Comparison of ENCODE assay signal across 8 mouse cellular contexts in the genomic region with DNA sequence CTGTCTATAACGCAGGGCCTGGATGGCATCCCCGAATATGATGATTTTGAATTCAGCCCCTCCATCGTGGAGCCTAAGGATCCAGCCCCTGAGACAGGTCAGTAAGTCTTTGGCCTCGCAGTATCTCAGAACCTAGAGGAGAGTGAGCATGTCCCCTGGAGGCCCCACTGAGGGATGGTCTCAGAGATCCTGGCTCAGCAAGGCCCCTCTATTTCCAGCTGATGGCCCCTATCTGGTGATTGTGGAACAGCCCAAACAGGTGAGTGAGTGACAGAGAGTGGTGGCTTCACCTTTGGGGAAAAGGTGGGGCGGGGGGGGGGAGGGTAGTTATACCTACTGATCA. TPM values are rescaled to one million over a fixed set of nuclear protein-coding genes. Genes with fewer than 3 reads are reported as not detected.
DNase-seq lines count a peak whose midpoint lies in the region; ATAC-seq and TF ChIP-seq lines count a peak whose summit lies in the region.

No protein-coding gene starts in this region.

- ATAC-seq in embryonic facial prominence, embryonic 14.5 days (ENCODE audit: low read depth), result no peak
- ATAC-seq in hindbrain, embryonic 15.5 days (ENCODE audit: low FRiP score, low read depth), result no peak
- no peak for ATAC-seq in midbrain, embryonic 16.5 days

- H3K9me3 ChIP-seq in embryonic facial prominence, embryonic 14.5 days (ENCODE audit: control insufficient read depth, low read length), result no peaks in the 10 kb centered on the region
- H3K9me3 ChIP-seq in hindbrain, embryonic 15.5 days, result no peaks in the 10 kb centered on the region
- no peaks in the 10 kb centered on the region for H3K9me3 ChIP-seq in midbrain, embryonic 16.5 days (replicated peaks; ENCODE audit: control insufficient read depth, low read length, poor library complexity, severe bottlenecking)

- peak overlapping the region; percentile 96 for H3K4me2 ChIP-seq in embryonic facial prominence, embryonic 14.5 days (ENCODE audit: low read depth, low read length)
- H3K4me2 ChIP-seq in hindbrain, embryonic 15.5 days, result peak overlapping the region; percentile 97
- peak overlapping the region; percentile 80 for H3K4me2 ChIP-seq in midbrain, embryonic 16.5 days (ENCODE audit: low read length)

- WGBS in lung, adult 2 months, result 60% methylated on average over 5 of the region's 5 CpGs
- WGBS in embryonic facial prominence, embryonic 14.5 days, result 59% methylated on average over 5 of the region's 5 CpGs
- 59% methylated on average over 5 of the region's 5 CpGs for WGBS in hindbrain, embryonic 15.5 days
- WGBS in midbrain, embryonic 16.5 days, result 61% methylated on average over 5 of the region's 5 CpGs

- no peak for TF ChIP-seq CTCF in lung, adult 2 months (IDR thresholded peaks at IDR 0.05; ENCODE audit: insufficient read depth, low read length)

- no peak for DNase-seq in lung, adult 2 months
- no peak for DNase-seq in lung, postnatal 36 days
- no peak for DNase-seq in embryonic facial prominence, embryonic 14.5 days (ENCODE audit: low spot score)
- DNase-seq in retina, postnatal 1 day, result no peak
- no peak for DNase-seq in thymus, postnatal 0 days (ENCODE audit: low spot score)
- no peak for DNase-seq in adrenal gland, postnatal 25 days

- peaks cover 20% of the 10 kb centered on the region for H3K36me3 ChIP-seq in embryonic facial prominence, embryonic 14.5 days (ENCODE audit: control insufficient read depth, insufficient read depth, low read length)
- 0 out of 2 replicates have a peak, but pooled peaks cover 6% of the 10 kb centered on the region for H3K36me3 ChIP-seq in hindbrain, embryonic 15.5 days
- H3K36me3 ChIP-seq in midbrain, embryonic 16.5 days (ENCODE audit: control insufficient read depth, insufficient read depth, low read length), result no peaks in the 10 kb centered on the region; the same call in 1 of the 2 replicates

- peaks cover 8% of the 10 kb centered on the region for H3K4me1 ChIP-seq in lung, adult 2 months (ENCODE audit: control insufficient read depth, insufficient read depth, low read length)
- peaks cover 7% of the 10 kb centered on the region for H3K4me1 ChIP-seq in embryonic facial prominence, embryonic 14.5 days (ENCODE audit: control insufficient read depth, insufficient read depth, low read length)
- H3K4me1 ChIP-seq in hindbrain, embryonic 15.5 days (replicated peaks), result peaks cover 22% of the 10 kb centered on the region
- peaks cover 22% of the 10 kb centered on the region for H3K4me1 ChIP-seq in midbrain, embryonic 16.5 days (ENCODE audit: control insufficient read depth, insufficient read depth, low read length)

- TF ChIP-seq POLR2A in lung, adult 2 months (IDR thresholded peaks at IDR 0.05; ENCODE audit: borderline replicate concordance, extremely low read depth, low read depth, low read length), result no peak

- H3K9ac ChIP-seq in embryonic facial prominence, embryonic 14.5 days (ENCODE audit: low read depth, low read length), result peak overlapping the region; percentile 72
- H3K9ac ChIP-seq in hindbrain, embryonic 15.5 days, result 0 out of 2 replicates have a peak overlapping the region, but pooled peaks have one; percentile 32
- no peak overlapping the region for H3K9ac ChIP-seq in midbrain, embryonic 16.5 days (ENCODE audit: low read depth, low read length)

- H3K4me3 ChIP-seq in lung, adult 2 months (replicated peaks; ENCODE audit: extremely low read depth, low read depth, low read length), result peak overlapping the region; percentile 95
- peak overlapping the region; percentile 72 for H3K4me3 ChIP-seq in embryonic facial prominence, embryonic 14.5 days (ENCODE audit: low read depth, low read length)
- H3K4me3 ChIP-seq in hindbrain, embryonic 15.5 days, result peak overlapping the region; percentile 50; the same call in 1 of the 2 replicates
- H3K4me3 ChIP-seq in midbrain, embryonic 16.5 days (ENCODE audit: low read depth, low read length), result no peak overlapping the region

- no peak overlapping the region for H3K27ac ChIP-seq in embryonic facial prominence, embryonic 14.5 days (replicated peaks; ENCODE audit: low read depth, low read length)
- H3K27ac ChIP-seq in hindbrain, embryonic 15.5 days (replicated peaks), result no peak overlapping the region
- H3K27ac ChIP-seq in midbrain, embryonic 16.5 days (ENCODE audit: low read length), result no peak overlapping the region

- peaks cover 13% of the 10 kb centered on the region for H3K27me3 ChIP-seq in embryonic facial prominence, embryonic 14.5 days (replicated peaks; ENCODE audit: control insufficient read depth, insufficient read depth, low read length)
- H3K27me3 ChIP-seq in hindbrain, embryonic 15.5 days, result peaks cover 25% of the 10 kb centered on the region
- peaks cover 29% of the 10 kb centered on the region for H3K27me3 ChIP-seq in midbrain, embryonic 16.5 days (ENCODE audit: control insufficient read depth, insufficient read depth, low read depth, low read length)

RNA-seq across cellular contexts. Expression of a gene that starts 2.1 kb away (rescaled TPM):
- polyA plus RNA-seq in lung, adult 2 months (2012; rRNA removed), result 56.5 and 60.6 TPM in 2 replicates
- polyA plus RNA-seq in embryonic facial prominence, embryonic 14.5 days (2014; fragmentation: Nextera tagmentation; extraction: Ambion mirVana), result 10.7 and 11.6 TPM in 2 replicates
- polyA plus RNA-seq in hindbrain, embryonic 15.5 days (2015; fragmentation: Nextera tagmentation; extraction: Ambion mirVana), result 2.8 and 3.3 TPM in 2 replicates
- polyA plus RNA-seq in midbrain, embryonic 16.5 days (2015; fragmentation: Nextera tagmentation; extraction: Ambion mirVana), result 1.3 and 1.5 TPM in 2 replicates
- polyA plus RNA-seq in thymus, postnatal 0 days (2015; fragmentation: Nextera tagmentation; extraction: Ambion mirVana), result 29.1 and 31.3 TPM in 2 replicates
- total RNA-seq in adrenal gland, postnatal 25 days (2021), result 42.4 and 44.3 TPM in 2 replicates

RNA-seq across cellular contexts. Expression of a gene that starts 20.7 kb away (rescaled TPM):
- polyA plus RNA-seq in lung, adult 2 months (2012; rRNA removed), result 2.3 and 2.4 TPM in 2 replicates
- 5.8 and 8.6 TPM in 2 replicates for polyA plus RNA-seq in embryonic facial prominence, embryonic 14.5 days (2014; fragmentation: Nextera tagmentation; extraction: Ambion mirVana)
- polyA plus RNA-seq in hindbrain, embryonic 15.5 days (2015; fragmentation: Nextera tagmentation; extraction: Ambion mirVana), result 119 and 145 TPM in 2 replicates
- 129 and 146 TPM in 2 replicates for polyA plus RNA-seq in midbrain, embryonic 16.5 days (2015; fragmentation: Nextera tagmentation; extraction: Ambion mirVana)
- polyA plus RNA-seq in thymus, postnatal 0 days (2015; fragmentation: Nextera tagmentation; extraction: Ambion mirVana), result 4.6 and 5.3 TPM in 2 replicates
- 8.6 and 12.7 TPM in 2 replicates for total RNA-seq in adrenal gland, postnatal 25 days (2021)

RNA-seq across cellular contexts. Expression of a gene that starts 21.7 kb away (rescaled TPM):
- polyA plus RNA-seq in lung, adult 2 months (2012; rRNA removed), result 10.7 and 15.5 TPM in 2 replicates
- 13.8 and 14.7 TPM in 2 replicates for polyA plus RNA-seq in embryonic facial prominence, embryonic 14.5 days (2014; fragmentation: Nextera tagmentation; extraction: Ambion mirVana)
- polyA plus RNA-seq in hindbrain, embryonic 15.5 days (2015; fragmentation: Nextera tagmentation; extraction: Ambion mirVana), result 47.1 and 51.8 TPM in 2 replicates
- 49.5 and 51.3 TPM in 2 replicates for polyA plus RNA-seq in midbrain, embryonic 16.5 days (2015; fragmentation: Nextera tagmentation; extraction: Ambion mirVana)
- 8.3 and 9.1 TPM in 2 replicates for polyA plus RNA-seq in thymus, postnatal 0 days (2015; fragmentation: Nextera tagmentation; extraction: Ambion mirVana)
- total RNA-seq in adrenal gland, postnatal 25 days (2021), result 9.8 and 13.4 TPM in 2 replicates

RNA-seq across cellular contexts. Expression of a gene that starts 32.3 kb away (rescaled TPM):
- 47.1 and 53.9 TPM in 2 replicates for polyA plus RNA-seq in lung, adult 2 months (2012; rRNA removed)
- polyA plus RNA-seq in embryonic facial prominence, embryonic 14.5 days (2014; fragmentation: Nextera tagmentation; extraction: Ambion mirVana), result 174 and 184 TPM in 2 replicates
- polyA plus RNA-seq in hindbrain, embryonic 15.5 days (2015; fragmentation: Nextera tagmentation; extraction: Ambion mirVana), result 336 and 347 TPM in 2 replicates
- 313 and 332 TPM in 2 replicates for polyA plus RNA-seq in midbrain, embryonic 16.5 days (2015; fragmentation: Nextera tagmentation; extraction: Ambion mirVana)
- polyA plus RNA-seq in thymus, postnatal 0 days (2015; fragmentation: Nextera tagmentation; extraction: Ambion mirVana), result 152 and 155 TPM in 2 replicates
- 64.1 and 81.8 TPM in 2 replicates for total RNA-seq in adrenal gland, postnatal 25 days (2021)

RNA-seq across cellular contexts. Expression of a gene that starts 34.7 kb away (rescaled TPM):
- 26.5 and 27.1 TPM in 2 replicates for polyA plus RNA-seq in lung, adult 2 months (2012; rRNA removed)
- 3.7 and 4.6 TPM in 2 replicates for polyA plus RNA-seq in embryonic facial prominence, embryonic 14.5 days (2014; fragmentation: Nextera tagmentation; extraction: Ambion mirVana)
- 12.3 and 12.5 TPM in 2 replicates for polyA plus RNA-seq in hindbrain, embryonic 15.5 days (2015; fragmentation: Nextera tagmentation; extraction: Ambion mirVana)
- polyA plus RNA-seq in midbrain, embryonic 16.5 days (2015; fragmentation: Nextera tagmentation; extraction: Ambion mirVana), result 10.7 and 11.8 TPM in 2 replicates
- polyA plus RNA-seq in thymus, postnatal 0 days (2015; fragmentation: Nextera tagmentation; extraction: Ambion mirVana), result 7.5 and 8.1 TPM in 2 replicates
- total RNA-seq in adrenal gland, postnatal 25 days (2021), result 6.3 and 8.8 TPM in 2 replicates

Comparison
In these comparisons a context has a peak if more than half of its experiments do, and no peak if none do; other contexts are left out.
1. RNA of a gene that starts 20.7 kb away (polyA plus RNA-seq): 129 to 146 TPM in midbrain, embryonic 16.5 days and 119 to 145 TPM in hindbrain, embryonic 15.5 days; 5.8 to 8.6 TPM in embryonic facial prominence, embryonic 14.5 days, 4.6 to 5.3 TPM in thymus, postnatal 0 days and 2.3 to 2.4 TPM in lung, adult 2 months; every median in the first group is over 10 times any median in the second.
2. Peak in every context shown above with its lines, with median percentiles within 50 percentile points of each other: H3K4me2 ChIP-seq.